Mouse (Mus musculus) G1E-ER4 (cell line): Measurements from ENCODE around the gene Des. TPM values are rescaled to one million over a fixed set of nuclear protein-coding genes. Genes with fewer than 3 reads are reported as not detected.

Experiments
- GATA1 ChIP-seq: IDR thresholded peaks from one replicate; pipeline ENCODE4 v1.8.0; 2012; ENCODE audit warnings: low read length, inconsistent platforms
- polyA plus RNA-seq: library from polyadenylated mRNA; stranded (reverse); fragments of >175 nt; gene quantifications from 2 replicates; pipeline ENCODE4 v1.2.3, GENCODE M21; 2012

The Des gene
- 1.4 and 1.6 TPM in 2 replicates for polyA plus RNA-seq

DNA sequence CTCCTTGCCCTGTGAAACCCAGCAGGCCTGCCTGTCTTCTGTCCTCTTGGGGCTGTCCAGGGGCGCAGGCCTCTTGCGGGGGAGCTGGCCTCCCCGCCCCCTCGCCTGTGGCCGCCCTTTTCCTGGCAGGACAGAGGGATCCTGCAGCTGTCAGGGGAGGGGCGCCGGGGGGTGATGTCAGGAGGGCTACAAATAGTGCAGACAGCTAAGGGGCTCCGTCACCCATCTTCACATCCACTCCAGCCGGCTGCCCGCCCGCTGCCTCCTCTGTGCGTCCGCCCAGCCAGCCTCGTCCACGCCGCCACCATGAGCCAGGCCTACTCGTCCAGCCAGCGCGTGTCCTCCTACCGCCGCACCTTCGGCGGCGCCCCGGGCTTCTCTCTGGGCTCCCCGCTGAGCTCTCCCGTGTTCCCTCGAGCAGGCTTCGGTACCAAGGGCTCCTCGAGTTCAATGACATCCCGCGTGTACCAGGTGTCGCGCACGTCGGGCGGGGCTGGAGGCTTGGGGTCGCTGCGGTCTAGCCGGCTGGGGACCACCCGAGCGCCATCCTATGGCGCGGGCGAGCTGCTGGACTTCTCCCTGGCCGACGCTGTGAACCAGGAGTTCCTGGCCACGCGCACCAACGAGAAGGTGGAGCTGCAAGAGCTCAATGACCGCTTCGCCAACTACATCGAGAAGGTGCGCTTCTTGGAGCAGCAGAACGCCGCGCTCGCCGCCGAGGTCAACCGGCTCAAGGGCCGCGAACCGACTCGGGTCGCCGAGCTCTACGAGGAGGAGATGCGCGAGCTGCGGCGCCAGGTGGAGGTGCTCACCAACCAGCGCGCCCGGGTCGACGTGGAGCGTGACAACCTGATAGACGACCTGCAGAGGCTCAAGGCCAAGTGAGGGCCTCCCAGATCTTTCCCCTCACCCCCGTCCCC lies at the start of gene Des:
Gene Des (plus strand): TSS at position 218 of the 920 bp plus-strand sequence.
- no peak for TF ChIP-seq GATA1

DNA sequence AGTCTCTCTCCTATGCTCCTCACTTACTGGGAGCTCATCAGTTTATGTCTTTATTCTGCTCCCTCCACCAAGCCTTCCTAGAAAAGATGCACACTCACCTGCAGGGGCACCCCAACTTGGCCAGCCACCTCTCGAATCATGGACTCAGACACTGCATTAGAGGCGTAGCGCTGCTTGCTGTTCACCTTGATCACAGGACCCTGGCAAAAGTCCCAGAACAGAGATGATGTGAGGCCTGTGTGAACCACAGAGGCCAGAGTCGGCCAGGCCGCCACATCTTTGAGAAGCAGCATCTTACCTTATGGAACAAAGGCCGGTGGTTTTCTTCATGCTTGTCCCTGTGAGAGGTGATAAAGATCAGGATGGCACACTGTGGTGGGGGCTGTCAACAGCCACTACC lies 48.4 kb upstream of the Des start:
- TF ChIP-seq GATA1: no peak

DNA sequence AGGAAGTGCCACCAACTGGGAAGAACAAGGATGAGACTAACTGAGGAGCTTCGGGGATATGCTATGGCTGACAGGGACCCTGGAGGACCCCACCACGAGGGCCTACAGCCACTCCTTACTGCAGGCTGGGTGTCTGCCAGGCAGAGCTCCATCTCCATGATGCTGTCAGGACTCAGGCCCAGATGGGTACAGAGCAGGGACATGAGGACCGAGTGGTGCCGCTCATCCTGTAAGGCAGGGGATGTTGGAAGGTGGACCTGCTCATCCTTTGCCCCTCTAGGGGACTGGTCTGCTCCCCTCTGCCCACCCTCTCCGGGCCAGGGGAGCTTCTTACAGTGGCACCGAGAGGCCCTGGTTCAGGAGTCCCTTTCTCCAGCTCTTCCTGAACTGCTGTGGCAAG lies 45.1 kb upstream of the Des start:
- TF ChIP-seq GATA1: no peak

DNA sequence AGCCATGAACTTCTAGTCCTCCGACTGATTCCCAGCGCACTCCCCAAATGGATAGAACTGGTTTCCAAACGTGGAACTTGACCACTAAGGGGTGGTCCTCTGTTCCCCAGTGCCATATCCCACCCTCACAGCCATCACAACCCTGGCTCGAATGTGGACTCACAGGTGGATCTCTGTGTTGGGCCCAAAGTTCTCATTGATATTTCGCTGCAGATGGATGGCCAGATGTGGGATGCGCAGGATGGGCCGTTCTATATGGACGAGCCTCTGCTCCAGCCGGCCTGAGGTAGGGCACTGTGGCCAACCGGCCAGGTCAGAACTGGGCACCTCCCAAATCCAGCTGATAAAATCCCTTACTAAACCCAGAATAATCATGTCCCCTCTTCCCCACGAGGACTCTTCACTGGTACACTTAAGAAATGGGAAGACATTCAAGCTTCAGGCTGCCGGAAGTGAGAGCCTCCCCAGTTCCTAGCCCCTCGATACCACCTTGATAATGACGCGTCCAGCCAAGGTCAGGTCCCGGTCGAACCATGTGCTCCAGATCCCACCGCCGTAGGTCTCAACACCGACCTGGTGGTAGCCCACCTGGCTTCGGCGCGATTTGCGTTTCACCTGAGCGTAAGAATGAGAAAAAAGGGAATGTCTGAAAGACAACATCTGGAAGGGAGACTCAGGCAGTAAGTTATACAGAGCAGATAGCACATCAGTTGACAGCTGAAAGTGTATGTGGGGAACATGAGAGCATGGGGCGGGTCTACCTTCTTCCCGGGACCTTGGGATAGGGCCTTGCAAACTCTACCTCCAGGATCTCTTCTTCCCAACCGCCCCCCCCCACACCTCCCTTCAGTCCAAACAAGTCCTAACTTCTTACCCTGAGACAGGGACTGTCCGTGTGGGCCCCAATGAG lies 44.4 kb upstream of the Des start:
- no peak for TF ChIP-seq GATA1

DNA sequence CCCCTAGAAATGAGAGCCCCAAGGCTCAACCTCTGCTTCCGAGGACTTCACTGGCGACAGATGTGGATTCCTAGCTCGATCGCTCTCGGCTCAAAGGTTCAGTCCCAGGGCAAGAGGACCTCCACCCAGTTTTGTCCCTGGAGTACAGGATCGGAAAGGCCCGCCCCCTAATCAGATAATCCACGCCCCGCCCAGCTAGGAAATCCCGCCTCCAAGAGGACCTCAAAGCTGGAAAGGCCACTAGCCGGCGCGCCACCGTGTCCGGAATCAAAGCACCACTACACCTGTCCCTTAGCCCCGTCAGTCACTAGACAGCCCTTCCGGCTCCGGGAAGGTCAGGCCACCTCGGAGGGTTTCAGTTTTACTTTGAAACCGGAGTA lies 43.3 kb upstream of the Des start:
- TF ChIP-seq GATA1: peak; percentile 59

DNA sequence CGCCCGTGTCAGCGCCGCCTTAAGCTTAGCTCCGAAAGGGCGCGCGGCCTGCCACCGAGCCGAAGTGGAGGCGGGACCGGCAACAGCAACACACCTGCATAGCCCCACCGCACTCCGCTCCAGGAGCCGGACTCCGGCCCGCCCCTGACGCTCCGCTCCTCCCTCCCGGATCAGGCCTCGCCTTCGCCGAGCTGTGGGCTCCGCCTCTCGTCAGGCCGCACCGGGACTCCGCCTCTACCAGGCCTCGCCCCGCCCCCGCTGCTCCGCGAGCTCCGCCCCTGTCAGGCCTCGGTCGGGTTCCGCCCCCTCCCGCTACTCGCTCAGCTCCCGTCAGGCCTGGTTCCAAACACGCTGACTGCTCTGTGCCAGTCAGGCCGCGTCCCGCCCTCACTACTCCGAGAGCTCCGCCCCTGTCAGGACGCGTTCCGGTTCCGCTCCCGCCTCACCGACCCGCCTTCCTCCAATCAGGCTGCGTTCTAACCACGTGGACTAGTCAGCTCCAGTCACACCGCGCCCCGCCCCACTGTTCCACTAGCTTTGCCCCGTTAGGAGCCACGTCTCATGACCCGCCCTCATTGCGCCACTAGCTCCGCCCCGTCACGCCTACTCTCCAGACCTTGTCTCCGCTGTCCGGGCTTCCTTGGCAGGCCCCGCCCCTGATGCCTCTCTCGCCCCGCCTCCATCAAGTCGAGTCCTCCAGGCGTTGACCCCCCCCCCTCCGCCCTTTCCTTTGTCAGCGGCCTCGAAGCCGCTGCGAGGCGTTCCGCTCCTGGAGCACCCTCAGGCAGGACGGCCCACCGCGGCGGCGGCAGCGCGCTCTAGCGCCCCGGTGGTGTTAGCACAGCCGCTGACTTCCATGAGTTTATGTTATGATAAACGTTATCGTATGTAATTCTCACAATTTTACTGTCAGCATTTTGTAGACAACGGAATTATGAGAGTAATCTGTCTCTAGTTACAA lies 42.6 kb upstream of the Des start, which contains the start of gene Dnpep:
Gene Dnpep (minus strand): TSS at position 750 of the 961 bp plus-strand sequence.
- TF ChIP-seq GATA1: no peak

DNA sequence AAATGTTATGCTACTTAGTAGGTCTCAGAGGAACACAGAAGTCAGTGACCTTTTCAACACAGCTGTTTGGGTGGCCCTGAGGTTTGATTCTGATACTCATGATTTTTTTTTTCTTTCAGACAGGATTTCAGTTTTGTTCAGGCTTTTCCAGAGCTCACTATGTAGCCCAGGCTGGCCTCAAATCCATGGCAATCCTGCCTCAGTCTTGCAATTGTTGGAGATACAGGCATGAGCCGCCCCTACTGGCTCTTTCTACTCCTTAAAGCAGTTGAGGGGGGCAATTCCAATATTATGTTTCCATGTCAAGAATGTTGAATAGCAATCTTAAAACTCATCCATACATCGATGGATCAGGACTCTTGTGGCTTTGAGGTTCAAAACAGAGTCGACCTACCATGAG lies 41.8 kb upstream of the Des start:
- no peak for TF ChIP-seq GATA1

DNA sequence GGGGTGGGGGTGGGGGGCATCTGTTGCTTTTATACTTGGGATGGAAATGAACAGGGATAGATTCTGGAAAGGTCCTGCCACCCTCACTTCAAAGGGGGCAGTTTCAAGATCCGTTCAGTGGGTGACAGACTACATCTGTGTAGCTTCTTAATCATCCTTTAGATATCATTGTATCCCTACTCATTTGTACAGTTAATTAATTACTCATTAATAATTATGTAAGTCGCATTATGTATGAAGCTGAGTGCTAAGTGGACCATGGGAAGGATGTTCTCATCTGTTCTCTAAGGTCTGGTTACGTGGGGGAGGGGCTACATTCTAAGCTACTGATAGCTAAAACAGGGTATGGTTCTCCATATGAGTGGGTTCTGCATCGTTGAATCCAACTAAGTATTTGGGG lies 41.4 kb upstream of the Des start:
- TF ChIP-seq GATA1: no peak

DNA sequence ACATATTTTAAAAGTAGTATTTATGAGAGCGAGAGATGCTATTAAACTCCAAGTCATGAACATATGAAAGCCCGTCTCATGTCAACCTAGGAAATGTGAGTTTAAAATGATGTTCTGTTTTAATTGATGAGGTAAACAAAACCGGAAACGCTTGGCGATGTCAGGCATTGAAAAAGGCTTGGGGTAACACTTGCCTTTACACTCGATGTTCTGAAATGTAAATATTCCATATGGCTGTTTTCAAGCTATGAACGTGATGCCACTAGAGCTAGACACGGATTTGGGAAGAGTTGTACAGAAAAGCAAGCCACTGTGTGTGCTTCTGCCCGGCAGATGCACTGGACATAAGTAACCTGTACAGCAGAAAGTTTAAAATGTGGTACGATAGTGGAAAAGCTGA lies 41.0 kb upstream of the Des start:
- TF ChIP-seq GATA1: no peak

DNA sequence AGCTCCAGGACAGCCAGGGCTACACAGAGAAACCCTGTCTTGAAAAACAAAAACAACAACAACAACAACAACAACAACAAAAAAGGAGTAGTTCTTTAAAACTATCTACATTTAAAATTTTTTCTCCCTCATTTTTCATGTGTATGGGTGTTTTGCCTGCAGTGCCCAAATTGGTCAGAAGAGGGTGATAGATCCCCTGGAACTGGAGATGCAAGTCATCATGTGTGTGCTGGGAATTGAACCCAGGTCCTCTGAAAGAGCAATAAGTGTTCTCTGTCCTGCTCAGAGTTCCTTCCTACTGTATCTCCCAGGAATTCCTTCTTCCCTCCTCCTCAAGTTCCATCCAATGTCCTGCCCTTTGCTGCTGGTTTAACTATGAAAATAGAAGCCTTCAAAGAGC lies 32.7 kb upstream of the Des start:
- TF ChIP-seq GATA1: no peak

DNA sequence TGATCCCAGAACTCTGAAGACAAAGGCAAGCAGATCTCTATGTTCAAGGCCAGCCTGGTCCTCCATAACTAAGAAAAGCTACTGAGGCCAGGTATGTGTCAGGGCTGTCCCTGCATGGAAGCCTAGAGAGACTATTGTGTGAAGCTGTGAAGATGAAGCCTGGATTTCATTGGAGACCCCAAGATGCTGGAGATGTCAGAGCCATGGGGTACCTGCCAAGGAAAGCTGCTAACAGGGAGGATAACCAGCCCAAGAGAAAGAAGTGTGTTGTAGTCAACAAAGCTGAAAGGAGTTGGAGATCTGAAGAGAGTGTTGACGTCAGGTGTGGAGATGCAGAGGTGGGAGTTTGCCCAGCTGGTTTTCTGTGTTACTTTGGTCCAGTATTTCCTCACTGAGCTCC lies 28.9 kb upstream of the Des start:
- TF ChIP-seq GATA1: no peak

DNA sequence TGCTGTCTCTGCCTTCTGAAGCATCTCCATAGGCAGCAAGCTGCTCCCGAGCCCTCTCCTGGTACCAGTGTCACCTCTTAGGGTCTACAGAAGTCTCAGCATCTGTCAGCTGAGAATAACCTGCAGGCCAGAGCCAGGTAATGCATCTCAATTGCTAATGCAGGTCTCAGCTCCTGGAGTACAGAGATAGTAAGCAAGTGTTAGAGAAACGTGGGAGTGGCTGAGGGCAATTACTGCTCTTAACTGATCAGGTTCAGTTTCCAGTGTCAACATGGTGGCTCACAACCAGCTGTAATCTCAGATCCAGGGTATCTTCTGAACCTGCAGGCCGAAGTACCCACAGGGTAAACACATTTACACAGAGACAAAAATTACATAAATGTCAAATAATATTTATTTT lies 23.7 kb upstream of the Des start:
- TF ChIP-seq GATA1: no peak

DNA sequence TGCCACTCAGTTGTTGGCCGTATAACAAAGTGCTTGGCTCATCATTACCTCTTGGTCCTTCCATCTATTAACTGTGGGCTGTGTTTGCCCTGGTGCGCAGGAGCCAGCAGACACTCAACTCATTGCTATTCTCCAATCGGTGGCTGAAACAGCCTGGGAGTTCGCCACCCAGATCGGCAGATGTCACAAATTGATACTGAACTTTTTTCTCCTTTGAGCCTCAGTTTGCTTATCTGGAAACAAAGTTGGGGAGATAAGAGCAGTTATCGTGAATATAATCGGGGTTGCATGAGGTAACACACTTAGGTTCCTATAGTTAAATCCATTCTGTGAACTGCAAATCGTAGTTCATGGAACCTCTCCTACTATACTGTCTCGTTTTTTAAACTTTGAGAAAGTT lies 23.0 kb upstream of the Des start:
- peak; percentile 25 for TF ChIP-seq GATA1

DNA sequence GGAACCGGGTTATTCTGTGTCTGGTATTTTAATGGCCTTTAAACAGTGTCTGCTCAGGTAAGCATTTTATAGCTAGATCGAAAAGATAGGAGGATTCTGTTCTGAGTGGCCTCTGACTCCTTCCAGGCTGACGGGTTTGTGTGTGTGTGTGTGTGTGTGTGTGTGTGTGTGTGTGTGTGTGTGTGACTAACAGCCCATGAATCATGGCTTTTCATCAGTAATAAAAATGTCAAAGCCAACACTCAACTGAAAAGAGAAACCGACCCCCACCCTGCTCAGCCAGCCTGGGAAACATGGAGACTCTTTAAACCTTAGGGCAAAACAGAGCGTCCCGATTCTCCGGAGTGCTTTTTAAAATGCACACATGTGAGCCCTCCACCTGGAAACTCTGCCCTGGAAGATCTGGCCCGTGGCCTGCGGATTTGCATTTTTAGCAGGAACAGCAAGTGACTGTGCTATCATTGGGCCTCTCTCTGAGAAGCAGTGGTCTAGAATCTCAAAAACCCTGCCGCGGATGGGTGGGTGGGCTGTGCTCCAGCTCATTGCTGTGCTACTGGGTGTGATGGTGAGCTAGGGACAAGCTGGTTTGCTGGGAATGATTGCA lies 21.9 kb upstream of the Des start:
- no peak for TF ChIP-seq GATA1

DNA sequence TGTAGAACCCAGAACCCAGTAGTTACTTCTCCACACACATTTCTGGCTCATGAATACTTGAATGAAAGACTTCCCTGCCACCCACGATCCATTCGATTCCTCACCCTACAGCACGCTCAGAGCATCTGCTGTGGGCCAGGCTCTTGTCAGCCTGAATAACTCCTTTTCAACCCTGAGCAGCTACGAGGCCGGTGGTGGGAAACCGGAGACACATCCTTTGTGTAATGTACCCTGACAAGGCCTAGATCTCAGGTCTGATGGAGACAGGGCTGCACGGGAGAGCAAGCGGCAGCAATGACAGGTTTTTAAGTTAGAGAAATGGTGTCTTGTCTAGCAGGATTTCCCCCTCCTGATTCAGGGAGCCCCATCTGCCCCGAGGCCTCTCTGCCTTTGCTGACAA lies 20.8 kb upstream of the Des start:
- TF ChIP-seq GATA1: no peak

DNA sequence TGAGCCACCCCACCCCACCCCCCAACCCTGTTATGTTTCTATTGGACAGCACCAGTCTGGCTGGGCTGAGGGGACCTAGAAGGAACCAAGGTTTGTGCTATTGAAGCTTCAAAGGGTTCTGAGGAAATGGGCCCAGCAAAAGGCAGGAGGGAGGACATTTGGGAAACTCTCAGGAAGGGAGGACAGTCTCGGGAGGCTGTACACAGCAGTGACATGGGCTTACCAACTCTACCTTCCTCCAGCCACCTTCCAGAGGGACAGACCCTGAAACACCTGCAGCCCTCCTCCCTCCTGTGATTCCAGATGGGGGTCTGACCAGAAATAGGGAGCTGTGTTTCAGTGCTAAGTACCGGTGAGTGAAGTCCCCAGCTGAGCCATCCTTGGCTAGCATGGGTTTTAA lies 19.6 kb upstream of the Des start:
- TF ChIP-seq GATA1: no peak
